Mouse (Mus musculus) heart, embryonic 10.5 days (tissue): ENCODE results near the gene Nrros. TPM values are rescaled to one million over a fixed set of nuclear protein-coding genes. Genes with fewer than 3 reads are reported as not detected.
"Not testable (repeated sequence)": the region's sequence is repeated elsewhere in the genome, so short reads cannot be mapped to it uniquely, and the experiment has no call there.

Experiments
- DNase-seq: peaks from one replicate; pipeline ENCODE4 v3.0.0-alpha.2; 2017; ENCODE audit warnings: low spot score
- H3K27ac ChIP-seq: fragments of 300-500 bp; sonication (generic); 2 replicates; pipeline ENCODE4 v1.5.1; 2016; ENCODE audit warnings: mild to moderate bottlenecking
- H3K27me3 ChIP-seq: fragments of 300-500 bp; sonication (generic); 2 replicates; pipeline ENCODE4 v1.6.1; 2016; ENCODE audit warnings: mild to moderate bottlenecking; ENCODE audit not compliant: poor library complexity, insufficient read depth, severe bottlenecking
- H3K36me3 ChIP-seq: fragments of 300-500 bp; sonication (generic); 2 replicates; pipeline ENCODE4 v1.6.1; 2016; ENCODE audit warnings: mild to moderate bottlenecking, moderate library complexity
- H3K4me1 ChIP-seq: fragments of 300-500 bp; sonication (generic); 2 replicates; pipeline ENCODE4 v1.6.1; 2016; ENCODE audit warnings: mild to moderate bottlenecking
- H3K4me3 ChIP-seq: fragments of 300-500 bp; sonication (generic); 2 replicates; pipeline ENCODE4 v1.5.1; 2016; ENCODE audit warnings: mild to moderate bottlenecking, moderate library complexity
- H3K9me3 ChIP-seq: fragments of 300-500 bp; sonication (generic); 2 replicates; pipeline ENCODE4 v1.6.1; 2016; ENCODE audit warnings: mild to moderate bottlenecking, moderate library complexity
- WGBS: fragments of 180-500 bp; shearing (Covaris S2); methylation state at CpG from one replicate; pipeline ENCODE4 v1.1.7; 2016; 5-methylcytosine and 5-hydroxymethylcytosine counted together
- polyA plus RNA-seq: library from polyadenylated mRNA; unstranded; fragments of >200 nt; fragmentation: Nextera tagmentation; extraction: Ambion mirVana; gene quantifications from 2 replicates; pipeline ENCODE4 v1.2.1, GENCODE M21; 2016

Nrros gene
- polyA plus RNA-seq, 1 experiment from 2014 or later, result 10.5 TPM

GRCm38 (mm10) chr16:32107342-32108045 is 57.9 kb downstream of the Nrros start:
- Histone ChIP-seq H3K4me3 (no peak overlapping the region), H3K36me3 (peaks cover 62% of the 10 kb centered on the region), H3K4me1 (no peaks in the 10 kb centered on the region), H3K27ac (no peak overlapping the region), H3K9me3 (no peaks in the 10 kb centered on the region), H3K27me3 (no peaks in the 10 kb centered on the region)
- WGBS, result 86% methylated on average over 12 of the region's 12 CpGs
- no peak for DNase-seq

- no peak for DNase-seq
- 95% methylated on average over 1 of the region's 1 CpGs for WGBS
- Histone ChIP-seq H3K4me1 (no peaks in the 10 kb centered on the region), H3K36me3 (peaks cover 67% of the 10 kb centered on the region), H3K4me3 (no peak overlapping the region), H3K9me3 (no peaks in the 10 kb centered on the region), H3K27me3 (no peaks in the 10 kb centered on the region), H3K27ac (no peak overlapping the region)
Measured at GRCm38 (mm10) chr16:32105698-32106097, 59.7 kb downstream of the Nrros start.

DNA sequence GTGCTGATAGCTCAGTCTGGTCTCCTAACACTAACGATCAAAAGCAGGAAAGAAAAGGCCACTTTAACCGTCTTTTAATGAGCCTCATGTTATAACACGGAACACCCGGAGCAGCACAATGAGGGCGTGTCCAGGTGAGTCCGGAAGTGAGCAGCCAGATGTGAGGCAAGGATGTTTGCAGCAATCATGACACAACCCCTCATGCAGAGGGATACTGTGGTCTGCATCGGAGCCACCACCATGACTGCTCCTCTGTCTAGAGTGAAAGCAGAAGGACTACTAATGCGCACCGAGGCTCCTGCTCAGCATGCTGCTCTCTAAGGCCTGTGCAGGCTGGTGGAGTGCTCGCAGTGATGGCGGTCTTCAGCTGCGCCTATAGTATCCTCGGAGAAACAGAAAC is 63.1 kb downstream of the Nrros start:
- Histone ChIP-seq H3K27me3 (no peaks in the 10 kb centered on the region), H3K9me3 (no peaks in the 10 kb centered on the region), H3K36me3 (peaks cover 51% of the 10 kb centered on the region), H3K4me3 (no peak overlapping the region), H3K4me1 (peaks cover 9% of the 10 kb centered on the region), H3K27ac (no peak overlapping the region)
- no peak for DNase-seq
- WGBS, result 87% methylated on average over 13 of the region's 13 CpGs

GRCm38 (mm10) chr16:32099638-32100150 is 65.7 kb downstream of the Nrros start, which contains the start of the genes Pigx and Cep19:
Gene Pigx, minus strand, starts transcription at chr16:32099740.
Gene Cep19, plus strand, starts transcription at chr16:32099800.
- Histone ChIP-seq H3K4me3 (peak within 1 kb of the TSS; percentile 87), H3K27ac (peak within 1 kb of the TSS; percentile 94), H3K27me3 (no peaks in the 10 kb centered on the region), H3K9me3 (no peaks in the 10 kb centered on the region), H3K36me3 (peaks cover 38% of the 10 kb centered on the region), H3K4me1 (peaks cover 9% of the 10 kb centered on the region)
- WGBS, result under 1% methylated on average over 34 of the region's 34 CpGs
- DNase-seq, result peak; percentile 95

DNA sequence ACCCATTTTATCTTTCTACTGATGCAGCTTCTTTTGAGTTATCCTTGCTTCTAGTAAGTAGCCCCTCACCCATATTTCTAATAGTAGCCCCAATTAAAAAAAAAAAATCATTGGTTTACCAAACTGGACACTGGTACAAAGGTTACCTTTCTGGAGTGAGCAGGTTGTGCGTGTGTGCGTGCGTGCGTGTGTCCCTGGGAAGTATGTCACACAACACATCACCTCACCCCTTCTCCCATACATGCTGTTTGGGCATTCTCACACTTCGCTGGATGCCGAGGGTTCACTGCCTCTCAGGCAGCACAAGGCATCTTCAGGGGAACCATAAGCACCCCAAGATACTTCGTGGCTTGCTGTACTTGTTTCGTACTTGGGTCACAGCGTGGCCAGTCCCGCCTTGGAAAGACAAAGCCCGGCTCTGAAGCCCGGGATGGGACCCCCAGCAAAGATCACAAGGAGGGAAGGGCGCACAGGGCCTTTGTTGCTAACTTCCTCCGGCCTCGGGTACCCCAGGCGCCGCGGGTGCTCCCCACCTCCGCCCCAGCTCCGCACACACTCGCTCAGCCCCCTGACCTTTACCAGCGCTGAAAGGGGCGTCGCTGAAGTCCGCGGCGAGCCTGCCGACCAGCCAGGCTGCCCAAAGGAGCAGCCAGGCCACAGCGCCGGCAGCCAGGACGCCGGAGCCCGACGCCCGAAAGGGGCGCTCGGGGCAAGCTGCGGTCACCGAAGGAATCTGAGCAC is 66.3 kb downstream of the Nrros start:
- H3K9me3 ChIP-seq, result no peaks in the 10 kb centered on the region
- peak overlapping the region; percentile 87 for H3K4me3 ChIP-seq
- H3K27me3 ChIP-seq, result no peaks in the 10 kb centered on the region
- peaks cover 37% of the 10 kb centered on the region for H3K36me3 ChIP-seq
- WGBS, result under 1% methylated on average over 39 of the region's 39 CpGs
- H3K27ac ChIP-seq, result peak overlapping the region; percentile 94
- H3K4me1 ChIP-seq, result peaks cover 9% of the 10 kb centered on the region
- no peak for DNase-seq

DNA sequence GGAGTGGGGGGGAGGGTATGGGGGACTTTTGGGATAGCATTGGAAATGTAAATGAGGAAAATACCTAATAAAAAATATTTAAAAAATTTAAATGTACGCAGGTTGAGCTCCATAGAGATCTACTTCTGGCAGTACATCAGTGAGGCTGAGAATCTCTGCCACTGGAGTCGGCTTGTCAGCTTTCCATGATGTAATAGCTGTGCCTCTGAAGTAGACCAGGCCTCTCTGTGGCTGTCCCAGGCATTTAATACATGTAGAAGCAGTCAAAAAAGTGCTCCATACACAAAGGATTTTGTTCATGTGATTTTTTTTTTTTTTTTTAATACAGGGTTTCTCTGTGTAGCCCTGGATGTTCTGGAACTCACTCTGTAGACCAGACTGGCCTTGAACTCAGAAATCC is 67.6 kb downstream of the Nrros start:
- H3K36me3 ChIP-seq, result peaks cover 27% of the 10 kb centered on the region
- H3K4me3 ChIP-seq, H3K27ac ChIP-seq, H3K4me1 ChIP-seq, DNase-seq, H3K27me3 ChIP-seq, H3K9me3 ChIP-seq: not testable (repeated sequence)
- 73% methylated on average over 2 of the region's 2 CpGs for WGBS

Other genes with a start within 250 kb of the Nrros start
- gene Pigz, start 231.7 kb downstream of the Nrros start, polyA plus RNA-seq, result 0.27 and 0.79 TPM in 2 replicates
- 95.3 and 109 TPM in 2 replicates for gene 0610012G03Rik, start 217.1 kb downstream of the Nrros start, polyA plus RNA-seq
- gene Ncbp2, start 217.1 kb downstream of the Nrros start, polyA plus RNA-seq, result 82.2 and 107 TPM in 2 replicates
- 16.9 and 17.6 TPM in 2 replicates for gene Senp5, start 162.3 kb downstream of the Nrros start, polyA plus RNA-seq
- gene Pak2, start 86.3 kb downstream of the Nrros start, polyA plus RNA-seq, result 32.5 and 32.8 TPM in 2 replicates
- 87.2 and 102 TPM in 2 replicates for gene Pigx, start 65.9 kb downstream of the Nrros start, polyA plus RNA-seq
- gene Cep19, start 65.8 kb downstream of the Nrros start, polyA plus RNA-seq, result 25.5 and 25.9 TPM in 2 replicates
- gene Bex6, start 14.2 kb upstream of the Nrros start, polyA plus RNA-seq, result 0.63 TPM in 1 of 2 replicates, not detected in the other
- 8.6 and 11.1 TPM in 2 replicates for gene Fbxo45, start 81.6 kb upstream of the Nrros start, polyA plus RNA-seq
- 11.6 and 14.8 TPM in 2 replicates for gene Wdr53, start 81.6 kb upstream of the Nrros start, polyA plus RNA-seq
- gene Smco1, start 105.9 kb upstream of the Nrros start, polyA plus RNA-seq, result 0.14 TPM in 1 of 2 replicates, not detected in the other
- gene Rnf168, start 111.9 kb upstream of the Nrros start, polyA plus RNA-seq, result 22.0 and 24.4 TPM in 2 replicates
- gene Ubxn7, start 166.7 kb upstream of the Nrros start, polyA plus RNA-seq, result 21.1 and 22.3 TPM in 2 replicates
- gene Tm4sf19, start 234.9 kb upstream of the Nrros start, polyA plus RNA-seq, result not detected in 2 replicates